In genomic region chr8:26593536-26594368, GRCm38 (mm10) we compare ENCODE assay signal across 11 mouse cellular contexts.
DNase-seq lines count a peak whose midpoint lies in the region; ATAC-seq and TF ChIP-seq lines count a peak whose summit lies in the region.
"Had no signal": no experiment of that assay in that cellular context is flagged by ENCODE, and none has a peak within 500 bp of the region (broad histone marks: within the 10 kb centered on the region; RNA-seq: fewer than 3 reads in every experiment).

No protein-coding gene starts in this region.

- no peak overlapping the region for H3K27ac ChIP-seq in heart, embryonic 12.5 days (ENCODE audit: poor library complexity, severe bottlenecking)
- 0 out of 2 replicates have a peak overlapping the region, but pooled peaks have one; percentile 1 for H3K27ac ChIP-seq in forebrain, postnatal 0 days (ENCODE audit: low read depth, low read length)
- H3K27ac ChIP-seq: lung, embryonic 15.5 days had no signal

- TF ChIP-seq CTCF in forebrain, postnatal 0 days (IDR thresholded peaks at IDR 0.05; ENCODE audit: low read depth) = no peak

- H3K4me1 ChIP-seq in heart, embryonic 12.5 days (replicated peaks) = no peaks in the 10 kb centered on the region
- no peaks in the 10 kb centered on the region for H3K4me1 ChIP-seq in forebrain, postnatal 0 days (ENCODE audit: insufficient read depth)
- H3K4me1 ChIP-seq: lung, embryonic 15.5 days had no signal

- no peak for ATAC-seq in heart, embryonic 12.5 days (ENCODE audit: insufficient number of reproducible peaks, low FRiP score)
- ATAC-seq in forebrain, postnatal 0 days = no peak; the same call in 1 of the 2 replicates

- WGBS in heart, embryonic 12.5 days = 76% methylated on average over 5 of the region's 5 CpGs
- WGBS in forebrain, postnatal 0 days = 44% methylated on average over 5 of the region's 5 CpGs

- DNase-seq in heart, adult 11 months = peak; percentile 65
- peak; percentile 11 for DNase-seq in 3T3-L1 (ENCODE audit: low read depth, low spot score)
- peak; percentile 39 for DNase-seq in forebrain, postnatal 0 days
- DNase-seq in kidney, postnatal 4 days = peak; percentile 22 to 41
- no peak for DNase-seq in gastrocnemius, postnatal 4 days (ENCODE audit: low spot score in 2 of 2)
- no peak for DNase-seq in thymus, postnatal 0 days (ENCODE audit: low spot score)
- DNase-seq in spleen, adult 18-20 months = no peak
- DNase-seq: cerebellum, adult 18-20 months; layer of hippocampus, postnatal 36 days had no signal

- H3K4me3 ChIP-seq in heart, embryonic 12.5 days = no peak overlapping the region
- no peak overlapping the region for H3K4me3 ChIP-seq in forebrain, postnatal 0 days (ENCODE audit: low read depth, low read length)
- H3K4me3 ChIP-seq: lung, embryonic 15.5 days had no signal

- no peaks in the 10 kb centered on the region for H3K9me3 ChIP-seq in heart, embryonic 12.5 days (replicated peaks)
- no peaks in the 10 kb centered on the region for H3K9me3 ChIP-seq in forebrain, postnatal 0 days (ENCODE audit: low read length)
- H3K9me3 ChIP-seq: lung, embryonic 15.5 days had no signal

- no peak overlapping the region for H3K4me2 ChIP-seq in heart, embryonic 12.5 days
- no peak overlapping the region for H3K4me2 ChIP-seq in forebrain, postnatal 0 days (ENCODE audit: low read depth)
- H3K4me2 ChIP-seq: lung, embryonic 15.5 days had no signal

- H3K9ac ChIP-seq in heart, embryonic 12.5 days = no peak overlapping the region
- no peak overlapping the region for H3K9ac ChIP-seq in forebrain, postnatal 0 days
- H3K9ac ChIP-seq: lung, embryonic 15.5 days had no signal

- H3K36me3 ChIP-seq in heart, embryonic 12.5 days = no peaks in the 10 kb centered on the region
- H3K36me3 ChIP-seq in forebrain, postnatal 0 days (ENCODE audit: insufficient read depth) = no peaks in the 10 kb centered on the region
- H3K36me3 ChIP-seq: lung, embryonic 15.5 days had no signal

- H3K27me3 ChIP-seq in heart, embryonic 12.5 days (replicated peaks) = no peaks in the 10 kb centered on the region
- no peaks in the 10 kb centered on the region for H3K27me3 ChIP-seq in forebrain, postnatal 0 days (ENCODE audit: insufficient read depth, low read length)
- H3K27me3 ChIP-seq: lung, embryonic 15.5 days had no signal

Comparison
In these comparisons a context has a peak if more than half of its experiments do, and no peak if none do; other contexts are left out.
1. DNase-seq: peak in heart, adult 11 months (single experiment), 3T3-L1 (single experiment), forebrain, postnatal 0 days (single experiment) and kidney, postnatal 4 days (2 of 2); none in gastrocnemius, postnatal 4 days (0 of 2), thymus, postnatal 0 days (single experiment) and spleen, adult 18-20 months (0 of 2).